Mouse (Mus musculus): ENCODE measurements around the gene Dcaf6. TPM values are rescaled to one million over a fixed set of nuclear protein-coding genes. Genes with fewer than 3 reads are reported as not detected.

Gene Dcaf6
- polyA plus RNA-seq, 1 experiment: 26.0 TPM

- TF ChIP-seq POLR2A (IDR thresholded peaks at IDR 0.05; ENCODE audit: borderline replicate concordance, extremely low read depth, low read depth, low read length) (no peak), CTCF (IDR thresholded peaks at IDR 0.05; ENCODE audit: insufficient read depth, low read length) (no peak)
- Histone ChIP-seq H3K4me1 (ENCODE audit: control insufficient read depth, insufficient read depth, low read length) (peaks cover 2% of the 10 kb centered on the region), H3K4me3 (replicated peaks; ENCODE audit: extremely low read depth, low read depth, low read length) (no peak overlapping the region)
- no peak for DNase-seq
Observed at GRCm38 (mm10) chr1:165468971-165469370, 8.7 kb upstream of the Dcaf6 start.

- TF ChIP-seq CTCF (IDR thresholded peaks at IDR 0.05; ENCODE audit: insufficient read depth, low read length): no peak
- no peak for TF ChIP-seq POLR2A (IDR thresholded peaks at IDR 0.05; ENCODE audit: borderline replicate concordance, extremely low read depth, low read depth, low read length)
- WGBS: 53% methylated on average over 3 of the region's 3 CpGs
- no peak overlapping the region for H3K4me3 ChIP-seq (replicated peaks; ENCODE audit: extremely low read depth, low read depth, low read length)
- no peak for DNase-seq
- H3K4me1 ChIP-seq (ENCODE audit: control insufficient read depth, insufficient read depth, low read length): no peaks in the 10 kb centered on the region
Observed at GRCm38 (mm10) chr1:165464574-165464973, 4.3 kb upstream of the Dcaf6 start.

GRCm38 (mm10) chr1:165462861-165463260 is 2.6 kb upstream of the Dcaf6 start:
- 0 out of 2 replicates have a peak, but pooled peaks cover 2% of the 10 kb centered on the region for H3K4me1 ChIP-seq (ENCODE audit: control insufficient read depth, insufficient read depth, low read length)
- TF ChIP-seq POLR2A (IDR thresholded peaks at IDR 0.05; ENCODE audit: borderline replicate concordance, extremely low read depth, low read depth, low read length) (no peak), CTCF (IDR thresholded peaks at IDR 0.05; ENCODE audit: insufficient read depth, low read length) (no peak)
- H3K4me3 ChIP-seq (replicated peaks; ENCODE audit: extremely low read depth, low read depth, low read length): no peak overlapping the region
- 42% methylated on average over 1 of the region's 1 CpGs for WGBS
- DNase-seq: no peak

- Histone ChIP-seq H3K4me3 (replicated peaks; ENCODE audit: extremely low read depth, low read depth, low read length) (peak overlapping the region; percentile 66), H3K4me1 (ENCODE audit: control insufficient read depth, insufficient read depth, low read length) (0 out of 2 replicates have a peak, but pooled peaks cover 2% of the 10 kb centered on the region)
- TF ChIP-seq CTCF (IDR thresholded peaks at IDR 0.05; ENCODE audit: insufficient read depth, low read length) (no peak), POLR2A (IDR thresholded peaks at IDR 0.05; ENCODE audit: borderline replicate concordance, extremely low read depth, low read depth, low read length) (no peak)
- WGBS: 5% methylated on average over 9 of the region's 9 CpGs
- DNase-seq: no peak
Observed at GRCm38 (mm10) chr1:165461681-165462080, 1.4 kb upstream of the Dcaf6 start.

GRCm38 (mm10) chr1:165460801-165461377 is 614 bp upstream of the Dcaf6 start:
- Histone ChIP-seq H3K4me3 (replicated peaks; ENCODE audit: extremely low read depth, low read depth, low read length) (peak overlapping the region; percentile 94), H3K4me1 (ENCODE audit: control insufficient read depth, insufficient read depth, low read length) (0 out of 2 replicates have a peak, but pooled peaks cover 2% of the 10 kb centered on the region)
- TF ChIP-seq POLR2A (IDR thresholded peaks at IDR 0.05; ENCODE audit: borderline replicate concordance, extremely low read depth, low read depth, low read length) (peak; percentile 98), CTCF (IDR thresholded peaks at IDR 0.05; ENCODE audit: insufficient read depth, low read length) (no peak)
- DNase-seq: peak; percentile 99
- under 1% methylated on average over 41 of the region's 41 CpGs for WGBS

- DNase-seq: peak; percentile 71
- TF ChIP-seq POLR2A (IDR thresholded peaks at IDR 0.05; ENCODE audit: borderline replicate concordance, extremely low read depth, low read depth, low read length) (0 out of 2 replicates have a peak, but pooled peaks have one; percentile 10), CTCF (IDR thresholded peaks at IDR 0.05; ENCODE audit: insufficient read depth, low read length) (no peak)
- WGBS: under 1% methylated on average over 60 of the region's 60 CpGs
- H3K4me3 ChIP-seq (replicated peaks; ENCODE audit: extremely low read depth, low read depth, low read length): peak overlapping the region; percentile 94
- 0 out of 2 replicates have a peak, but pooled peaks cover 2% of the 10 kb centered on the region for H3K4me1 ChIP-seq (ENCODE audit: control insufficient read depth, insufficient read depth, low read length)
Observed at GRCm38 (mm10) chr1:165459503-165460181, 633 bp downstream of the Dcaf6 start.

GRCm38 (mm10) chr1:165459041-165459502 is 1.2 kb downstream of the Dcaf6 start:
- DNase-seq: no peak
- WGBS: 15% methylated on average over 7 of the region's 7 CpGs
- Histone ChIP-seq H3K4me1 (ENCODE audit: control insufficient read depth, insufficient read depth, low read length) (0 out of 2 replicates have a peak, but pooled peaks cover 2% of the 10 kb centered on the region), H3K4me3 (replicated peaks; ENCODE audit: extremely low read depth, low read depth, low read length) (peak overlapping the region; percentile 94)
- TF ChIP-seq CTCF (IDR thresholded peaks at IDR 0.05; ENCODE audit: insufficient read depth, low read length): no peak
- TF ChIP-seq POLR2A (IDR thresholded peaks at IDR 0.05; ENCODE audit: borderline replicate concordance, extremely low read depth, low read depth, low read length): no peak

GRCm38 (mm10) chr1:165441719-165442118 is 18.6 kb downstream of the Dcaf6 start:
- Histone ChIP-seq H3K4me1 (ENCODE audit: control insufficient read depth, insufficient read depth, low read length) (0 out of 2 replicates have a peak, but pooled peaks cover 2% of the 10 kb centered on the region), H3K4me3 (replicated peaks; ENCODE audit: extremely low read depth, low read depth, low read length) (no peak overlapping the region)
- 75% methylated on average over 3 of the region's 3 CpGs for WGBS
- DNase-seq: no peak
- TF ChIP-seq POLR2A (IDR thresholded peaks at IDR 0.05; ENCODE audit: borderline replicate concordance, extremely low read depth, low read depth, low read length) (no peak), CTCF (IDR thresholded peaks at IDR 0.05; ENCODE audit: insufficient read depth, low read length) (no peak)

GRCm38 (mm10) chr1:165441201-165441600 is 19.1 kb downstream of the Dcaf6 start:
- DNase-seq: no peak
- Histone ChIP-seq H3K4me3 (replicated peaks; ENCODE audit: extremely low read depth, low read depth, low read length) (no peak overlapping the region), H3K4me1 (ENCODE audit: control insufficient read depth, insufficient read depth, low read length) (0 out of 2 replicates have a peak, but pooled peaks cover 2% of the 10 kb centered on the region)
- TF ChIP-seq CTCF (IDR thresholded peaks at IDR 0.05; ENCODE audit: insufficient read depth, low read length) (no peak), POLR2A (IDR thresholded peaks at IDR 0.05; ENCODE audit: borderline replicate concordance, extremely low read depth, low read depth, low read length) (no peak)
